Mouse (Mus musculus) embryonic stem cell, embryonic (primary cell): ENCODE data around the gene Rbbp6.

Source experiments
- CTCF ChIA-PET, 4 experiments: fragments of 300-600 bp in 2 of 4; fragments of 350-600 bp in 2 of 4; sonication (Branson Sonifier 250); formaldehyde crosslinking; loops; one replicate each; lab custom pipeline; 2022; ENCODE audit warnings: inconsistent platforms in 2 of 4; lab: Charles Lee
- POLR2A ChIA-PET, 4 experiments: fragments of 300-600 bp in 2 of 4; fragments of 350-600 bp in 2 of 4; sonication (Branson Sonifier 250); formaldehyde crosslinking; loops; one replicate each; lab custom pipeline; 2022; ENCODE audit warnings: antibody characterized with exemption in 4 of 4, inconsistent platforms in 1 of 4; lab: Charles Lee

Gene Rbbp6

DNA sequence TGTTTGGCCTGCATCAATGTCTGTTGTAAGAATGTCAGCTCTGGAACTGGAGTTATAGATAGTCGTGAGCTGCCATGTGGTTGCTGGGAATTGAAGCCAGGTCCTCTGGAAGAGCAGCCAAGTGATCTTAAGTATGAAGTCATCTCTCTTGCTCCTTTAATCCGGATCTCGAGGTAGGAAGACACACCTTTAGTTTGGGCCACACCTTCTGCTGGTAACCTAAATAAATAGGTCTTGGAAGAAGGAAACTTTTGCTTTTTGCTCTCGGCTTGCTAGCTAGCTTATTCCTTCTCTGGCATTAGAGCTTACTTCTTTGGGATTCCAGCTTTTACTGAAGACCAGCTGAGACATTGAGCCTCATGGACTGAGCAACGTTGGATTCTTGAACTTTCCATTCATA, at the start of gene Rbbp6:
Rbbp6 (plus strand) TSS at position 301 of the 400 bp plus-strand sequence.
- POLR2A ChIA-PET = interaction anchor here in 2 of 4 experiments (0.6 to 2.8 kb wide), 6 partner anchors 10 to 494 kb away, joined by 3 to 8 read pairs (median 4); no protein-coding TSS in a partner anchor
- CTCF ChIA-PET = interaction anchor here in 1 of 4 experiments (0.8 kb wide), 1 partner anchor 22 kb away, joined by 4 read pairs; no protein-coding TSS in a partner anchor

DNA sequence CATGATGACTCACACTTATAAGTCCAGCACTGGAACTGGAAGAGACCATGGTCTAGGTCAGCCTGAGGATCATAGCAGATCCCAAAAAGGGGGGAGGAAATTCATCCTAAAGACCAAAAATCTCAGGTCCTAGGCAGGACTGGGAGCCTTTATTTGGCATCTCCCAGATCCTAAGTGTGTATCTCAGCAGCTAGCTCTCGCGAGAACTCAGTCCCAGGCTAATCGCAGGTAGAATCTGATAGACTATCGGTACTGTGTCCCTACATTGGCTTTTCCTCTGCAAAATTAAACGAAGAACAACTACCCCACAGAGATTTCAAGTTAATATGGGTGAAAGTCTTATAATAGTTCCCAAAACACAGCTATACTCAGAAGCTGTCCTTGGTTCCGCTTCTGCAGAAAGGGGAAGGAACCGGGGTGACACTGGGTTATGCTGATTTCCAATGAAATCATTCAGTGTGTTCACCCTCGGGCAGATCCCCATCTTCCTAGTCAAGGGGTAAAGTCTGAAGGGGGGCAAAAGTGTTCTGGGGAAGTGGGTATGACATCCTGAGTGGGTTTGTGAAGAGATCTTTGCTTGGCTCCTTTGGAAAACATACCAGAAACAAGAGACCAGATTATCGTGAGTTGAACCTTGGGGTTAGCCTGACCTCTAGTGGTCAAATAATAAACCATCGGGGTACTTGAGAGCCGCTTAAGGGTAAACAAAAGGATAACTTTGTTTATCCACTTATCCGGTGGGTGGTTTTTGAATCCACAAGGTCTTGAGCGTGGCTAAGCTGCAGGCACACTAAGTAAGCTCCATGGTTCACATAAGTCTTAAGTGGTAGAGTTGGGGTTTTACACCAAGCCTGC, 45.5 kb upstream of the Rbbp6 start:
- ChIA-PET POLR2A (interaction anchor here in 2 of 4 experiments (0.6 to 2.4 kb wide), 5 partner anchors 10 to 457 kb away, joined by 3 to 8 read pairs (median 3); no protein-coding TSS in a partner anchor), CTCF (interaction anchor here (0.6 to 3.1 kb wide), 12 partner anchors 10 to 454 kb away, joined by 3 to 23 read pairs (median 6); partner anchors contain the start of gene Cacng3 (in 1 of the 4))

DNA sequence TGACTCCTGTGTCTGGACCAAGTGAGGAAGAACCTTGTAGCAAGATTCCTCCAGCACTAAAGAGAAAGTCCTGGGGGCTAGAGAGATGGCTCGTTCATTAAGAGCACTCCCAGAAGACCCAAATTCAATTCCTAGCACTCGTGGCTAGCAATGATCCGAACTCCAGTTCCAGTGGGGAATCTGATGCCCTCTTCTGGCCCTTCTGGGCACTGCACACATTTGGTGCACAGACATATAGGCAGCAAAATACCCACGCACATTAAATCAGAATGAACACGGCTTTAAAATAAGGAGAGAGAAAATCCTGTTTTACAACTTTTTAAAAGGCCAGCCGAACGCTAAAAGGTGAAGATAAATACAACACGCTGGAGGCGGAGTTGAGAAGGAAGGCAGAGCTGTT, 43.9 kb upstream of the Rbbp6 start:
- ChIA-PET POLR2A (no interaction called here), CTCF (interaction anchor here in 3 of 4 experiments (0.6 to 3.1 kb wide), 11 partner anchors 24 to 456 kb away, joined by 3 to 15 read pairs (median 4); no protein-coding TSS in a partner anchor)

DNA sequence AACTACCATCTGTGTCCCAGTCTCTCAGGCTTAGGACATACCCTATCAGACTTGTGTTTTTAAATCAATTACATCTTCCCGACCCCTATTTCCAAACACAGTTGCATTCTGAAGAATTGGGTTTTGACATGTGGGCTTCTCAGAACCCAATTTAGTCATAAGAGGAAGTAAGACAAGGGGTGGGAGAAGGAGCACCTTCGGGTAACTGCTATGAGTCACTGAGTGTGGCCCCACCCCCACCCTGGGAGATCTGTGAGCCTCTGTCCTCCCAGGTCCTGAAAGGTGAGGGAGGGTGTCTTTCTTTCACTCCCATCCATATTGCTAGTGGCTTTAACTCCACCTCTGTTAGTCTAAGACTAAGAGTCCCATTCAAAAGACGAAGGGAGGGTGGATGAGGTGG, 41.2 kb upstream of the Rbbp6 start:
- POLR2A ChIA-PET = no interaction called here

DNA sequence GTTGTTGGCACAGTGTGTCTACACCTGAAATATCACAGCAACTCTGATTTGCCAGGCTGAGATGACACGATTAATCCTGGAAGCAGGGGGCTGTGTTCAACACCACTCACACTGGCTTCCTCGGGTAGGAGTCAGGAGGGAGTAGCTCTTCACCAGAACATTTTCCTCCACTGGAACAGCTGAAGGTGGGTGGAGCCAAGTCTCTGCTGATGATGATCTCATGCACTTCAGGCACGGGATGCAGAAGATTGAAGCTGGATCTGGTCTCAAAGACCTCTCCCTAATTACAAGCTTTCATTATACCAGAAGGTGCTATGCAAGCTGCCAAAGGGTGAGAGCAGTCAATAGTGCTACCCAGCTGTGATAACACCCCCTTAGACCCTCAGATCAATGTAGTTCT, 35.0 kb upstream of the Rbbp6 start:
- CTCF ChIA-PET = interaction anchor here in 2 of 4 experiments (1.0 to 2.1 kb wide), 3 partner anchors 14 to 21 kb away, joined by 4 to 7 read pairs (median 6); no protein-coding TSS in a partner anchor
- POLR2A ChIA-PET = interaction anchor here in 1 of 4 experiments (1.2 kb wide), 1 partner anchor 11 kb away, joined by 3 read pairs; no protein-coding TSS in a partner anchor

More for the DNA sequence above, 41.2 kb upstream of the Rbbp6 start:
- CTCF ChIA-PET = no interaction called here

DNA sequence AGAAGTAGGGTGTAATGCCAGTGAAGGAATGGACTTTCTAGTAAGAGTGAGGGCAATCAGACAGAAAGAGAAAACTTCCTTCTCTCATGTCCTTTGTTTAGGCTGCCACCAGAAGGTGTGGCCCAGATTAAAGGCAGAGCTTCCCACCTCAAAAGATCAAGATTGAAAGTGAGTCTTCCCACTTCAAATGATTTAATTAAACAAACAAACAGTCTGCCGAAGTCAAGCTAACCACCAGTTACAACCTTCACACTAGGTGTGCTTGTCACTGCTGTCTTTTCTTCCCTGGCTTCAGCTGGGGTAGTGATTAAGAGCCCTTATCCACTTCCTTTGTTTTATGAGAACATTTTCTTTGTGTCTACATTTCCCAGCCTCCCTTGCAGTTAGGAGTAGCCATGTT, 33.3 kb upstream of the Rbbp6 start:
- CTCF ChIA-PET = interaction anchor here in 2 of 4 experiments (0.5 to 1.1 kb wide), 5 partner anchors 10 to 690 kb away, joined by 3 to 6 read pairs (median 3); no protein-coding TSS in a partner anchor
- POLR2A ChIA-PET = no interaction called here

DNA sequence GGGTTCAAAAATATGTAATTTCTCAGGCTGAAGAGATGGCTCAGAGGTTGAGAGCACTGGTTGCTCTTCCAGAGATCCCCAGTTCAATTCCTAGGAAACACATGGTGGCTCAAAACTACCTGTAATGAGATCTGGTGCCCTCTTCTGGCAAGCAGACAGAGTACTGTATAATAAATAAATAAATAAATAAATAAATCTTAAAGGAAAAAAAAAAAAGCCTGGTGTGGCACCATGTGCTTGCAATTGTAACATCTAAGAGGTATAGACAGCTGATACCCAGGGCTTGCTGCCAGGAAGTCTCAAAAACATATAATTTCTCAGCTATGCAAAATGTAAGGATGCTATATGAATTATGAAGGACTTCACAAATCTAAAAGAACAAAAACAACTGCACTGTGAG, 28.9 kb upstream of the Rbbp6 start:
- CTCF ChIA-PET = no interaction called here
- POLR2A ChIA-PET = no interaction called here

DNA sequence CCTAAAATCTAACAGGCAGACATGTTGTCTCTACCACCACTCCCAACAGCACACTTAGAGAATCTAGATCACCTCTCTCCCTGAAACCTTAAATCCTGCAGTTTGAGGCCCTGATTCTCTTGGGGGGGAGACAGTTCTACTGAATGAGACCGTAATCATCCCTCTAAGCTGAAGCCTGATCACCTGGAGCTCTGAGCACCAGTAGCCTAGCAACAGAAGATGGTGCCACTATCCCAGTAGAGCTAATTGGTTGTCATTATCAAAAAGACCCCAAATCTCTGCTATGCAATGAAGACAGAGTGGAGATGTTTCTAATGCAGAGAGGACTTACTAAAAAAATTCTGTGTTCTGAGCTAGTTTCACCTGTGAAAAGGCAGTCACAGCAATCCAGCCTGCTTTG, 27.3 kb upstream of the Rbbp6 start:
- ChIA-PET CTCF (interaction anchor here in 1 of 4 experiments (0.5 kb wide), 1 partner anchor 33 kb away, joined by 3 read pairs; no protein-coding TSS in a partner anchor), POLR2A (no interaction called here)

DNA sequence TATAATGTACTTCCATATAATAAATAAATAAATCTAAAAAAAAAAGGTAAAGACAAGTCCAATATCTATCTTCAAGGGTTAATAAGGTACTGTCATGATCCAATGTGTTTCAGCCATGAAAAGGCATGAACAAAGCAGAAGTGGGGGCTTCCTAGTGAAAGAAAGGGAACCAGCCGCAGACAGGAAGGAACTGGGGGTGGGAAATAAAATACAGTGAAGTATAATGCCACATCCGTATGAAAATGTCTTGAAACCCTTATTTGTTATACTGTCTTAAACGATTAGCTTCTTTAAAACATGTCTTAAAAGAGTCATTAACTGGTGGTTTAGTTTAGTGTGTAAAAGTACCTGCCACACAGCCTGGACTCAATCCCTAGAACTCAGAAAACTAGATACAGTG, 26.3 kb upstream of the Rbbp6 start:
- CTCF ChIA-PET = no interaction called here
- POLR2A ChIA-PET = interaction anchor here in 1 of 4 experiments (0.7 kb wide), 2 partner anchors 85 to 144 kb away, joined by 3 read pairs; no protein-coding TSS in a partner anchor

DNA sequence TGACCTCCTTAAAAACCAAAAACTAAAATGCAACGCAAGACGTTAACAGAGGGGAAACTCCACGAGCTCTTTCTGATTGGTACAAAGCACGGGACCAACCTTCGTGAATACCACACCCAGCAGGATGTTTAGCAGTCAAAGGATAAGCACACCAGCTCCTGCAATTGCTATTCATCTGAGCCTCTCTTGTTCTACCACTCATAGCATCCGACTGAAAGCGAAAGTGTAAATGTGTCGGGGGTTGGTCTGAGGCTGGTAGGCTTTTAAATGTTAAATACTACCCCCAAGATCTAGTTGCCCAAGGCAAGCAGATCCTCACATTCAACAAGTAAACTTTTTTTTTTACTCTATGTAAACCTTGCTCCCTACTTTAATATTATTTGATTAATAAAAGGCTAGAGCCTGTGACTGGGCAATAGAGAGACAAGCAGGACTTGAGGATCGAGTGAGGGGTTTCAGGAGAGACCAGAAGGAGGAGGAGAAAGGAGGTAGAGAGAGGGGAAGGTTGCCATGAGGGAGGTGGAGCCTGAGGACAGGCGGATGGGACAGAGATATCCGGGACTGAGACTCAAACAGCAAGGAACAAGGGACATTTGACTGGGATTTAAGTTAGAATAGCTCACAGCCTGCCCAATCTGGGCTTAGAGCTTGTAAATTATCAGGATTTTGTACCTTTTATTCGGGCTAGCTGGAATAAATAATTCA, 25.0 kb upstream of the Rbbp6 start:
- CTCF ChIA-PET = interaction anchor here in 2 of 4 experiments (0.6 to 0.7 kb wide), 2 partner anchors 9 to 40 kb away, joined by 3 to 4 read pairs; no protein-coding TSS in a partner anchor
- POLR2A ChIA-PET = interaction anchor here in 1 of 4 experiments (0.9 to 1.2 kb wide), 2 partner anchors 24 to 696 kb away, joined by 3 to 4 read pairs; no protein-coding TSS in a partner anchor

DNA sequence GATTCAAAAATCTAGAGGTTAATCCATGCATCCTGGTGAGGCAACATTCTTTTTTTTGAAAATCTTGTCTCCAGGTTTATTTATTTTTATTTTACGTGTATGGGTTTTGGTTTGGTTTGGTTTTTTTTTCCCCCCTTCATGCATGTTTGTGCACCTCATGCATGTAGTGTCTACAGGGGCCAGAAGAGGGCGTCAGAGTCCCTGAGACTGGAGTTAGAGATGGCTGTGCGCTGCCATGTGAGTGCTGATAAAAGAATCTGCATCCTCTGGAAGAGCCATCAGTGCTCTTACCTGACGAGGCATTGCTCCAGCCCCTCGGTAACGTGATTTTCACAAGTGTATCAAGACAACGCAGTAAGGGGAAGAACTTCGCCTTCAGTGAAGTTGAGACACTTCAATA, 23.4 kb upstream of the Rbbp6 start:
- POLR2A ChIA-PET = no interaction called here

DNA sequence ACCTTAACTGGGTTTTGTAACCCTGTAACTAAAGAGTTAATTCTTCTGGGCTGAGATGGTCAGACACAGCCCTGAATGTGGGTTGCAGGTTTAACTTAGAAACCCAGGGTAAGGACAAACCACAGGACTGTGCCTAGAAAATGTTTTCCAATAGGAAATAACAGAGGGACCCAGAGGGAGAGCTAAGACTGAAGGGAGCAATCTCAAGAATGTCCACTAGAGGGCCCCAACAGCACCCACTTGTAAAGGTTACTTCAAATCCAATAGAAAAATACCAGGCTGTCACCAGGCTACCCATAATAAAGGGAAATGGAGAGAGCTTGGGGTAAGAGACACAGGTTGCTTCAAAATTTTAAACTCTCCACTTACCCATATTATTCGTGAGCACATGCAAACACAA, 20.3 kb upstream of the Rbbp6 start:
- ChIA-PET CTCF (interaction anchor here (0.5 to 1.7 kb wide), 38 partner anchors 10 to 577 kb away, joined by 3 to 11 read pairs (median 4); no protein-coding TSS in a partner anchor), POLR2A (interaction anchor here in 3 of 4 experiments (0.7 to 1.1 kb wide), 4 partner anchors 10 to 611 kb away, joined by 3 to 5 read pairs (median 4); no protein-coding TSS in a partner anchor)

More for the DNA sequence above, 23.4 kb upstream of the Rbbp6 start:
- CTCF ChIA-PET = no interaction called here

DNA sequence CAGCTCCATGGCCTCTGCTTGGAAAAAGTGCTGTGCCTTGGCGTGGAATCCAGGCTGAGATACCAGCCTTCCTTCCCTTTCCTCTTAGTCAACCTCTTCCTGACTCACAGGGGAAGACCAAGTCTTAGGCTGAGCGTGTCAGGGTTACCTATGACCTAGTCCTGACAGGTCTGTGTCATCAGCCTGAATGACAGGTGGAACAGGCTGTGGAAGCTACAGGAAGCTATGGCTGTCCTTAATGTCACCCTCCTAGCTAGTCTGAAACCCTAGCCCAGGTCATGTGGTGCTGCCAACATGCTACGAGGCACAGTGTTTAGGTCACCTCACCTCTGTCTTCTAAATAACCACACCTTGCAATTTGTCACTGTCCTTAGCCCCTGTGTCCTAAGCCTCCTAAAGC, 16.2 kb upstream of the Rbbp6 start:
- ChIA-PET CTCF (interaction anchor here in 1 of 4 experiments (0.6 kb wide), 1 partner anchor 9 kb away, joined by 3 read pairs; no protein-coding TSS in a partner anchor), POLR2A (interaction anchor here in 1 of 4 experiments (0.8 to 0.9 kb wide), 2 partner anchors 22 to 82 kb away, joined by 5 to 6 read pairs; no protein-coding TSS in a partner anchor)

DNA sequence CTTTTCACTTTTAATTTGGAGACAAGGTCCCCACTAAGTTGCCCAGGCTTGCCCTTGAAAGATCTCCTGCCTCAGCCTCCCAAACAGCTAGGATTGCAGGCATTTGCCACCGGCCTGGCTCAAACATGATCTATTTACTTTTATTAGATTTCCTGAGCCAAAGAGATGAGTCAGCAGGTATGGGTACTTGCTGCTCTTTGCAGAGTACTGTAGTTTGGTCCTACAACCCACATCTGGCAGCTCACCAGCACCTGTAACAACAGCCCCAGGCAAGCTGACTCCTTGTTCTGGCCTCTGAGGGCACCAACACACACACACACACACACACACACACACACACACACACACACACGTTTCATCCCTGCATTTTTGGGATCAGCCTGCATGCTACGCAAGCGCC, 14.0 kb upstream of the Rbbp6 start:
- ChIA-PET POLR2A (interaction anchor here in 1 of 4 experiments (0.7 kb wide), 1 partner anchor 14 kb away, joined by 3 read pairs; the partner anchor contains the start of gene Rbbp6), CTCF (interaction anchor here in 1 of 4 experiments (0.6 to 0.7 kb wide), 2 partner anchors 506 to 810 kb away, joined by 4 to 14 read pairs; no protein-coding TSS in a partner anchor)

DNA sequence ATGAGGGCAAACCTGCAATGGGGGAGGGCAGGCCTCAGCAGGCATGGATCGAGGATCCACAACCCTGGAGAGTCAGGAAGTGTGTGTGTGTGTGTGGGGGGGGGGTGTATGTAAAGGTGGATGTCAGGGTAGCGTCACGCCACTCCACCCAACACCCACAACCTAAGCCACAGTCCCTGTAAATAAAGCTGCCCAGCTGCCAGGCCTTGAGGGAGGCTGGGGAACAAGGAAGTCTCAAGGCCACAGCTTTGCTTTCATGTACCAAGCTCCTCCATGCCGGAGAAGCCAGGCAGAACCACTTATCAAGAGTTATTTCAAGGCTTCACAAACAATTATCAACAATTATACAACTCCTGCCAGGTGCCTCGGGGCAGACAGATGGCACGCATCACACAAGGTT, 13.4 kb upstream of the Rbbp6 start:
- ChIA-PET CTCF (interaction anchor here in 1 of 4 experiments (0.7 kb wide), 1 partner anchor 810 kb away, joined by 14 read pairs; no protein-coding TSS in a partner anchor), POLR2A (interaction anchor here in 2 of 4 experiments (0.7 to 1.3 kb wide), 2 partner anchors 13 to 17 kb away, joined by 3 read pairs; partner anchors contain the start of gene Rbbp6 (in 1 of the 2))

DNA sequence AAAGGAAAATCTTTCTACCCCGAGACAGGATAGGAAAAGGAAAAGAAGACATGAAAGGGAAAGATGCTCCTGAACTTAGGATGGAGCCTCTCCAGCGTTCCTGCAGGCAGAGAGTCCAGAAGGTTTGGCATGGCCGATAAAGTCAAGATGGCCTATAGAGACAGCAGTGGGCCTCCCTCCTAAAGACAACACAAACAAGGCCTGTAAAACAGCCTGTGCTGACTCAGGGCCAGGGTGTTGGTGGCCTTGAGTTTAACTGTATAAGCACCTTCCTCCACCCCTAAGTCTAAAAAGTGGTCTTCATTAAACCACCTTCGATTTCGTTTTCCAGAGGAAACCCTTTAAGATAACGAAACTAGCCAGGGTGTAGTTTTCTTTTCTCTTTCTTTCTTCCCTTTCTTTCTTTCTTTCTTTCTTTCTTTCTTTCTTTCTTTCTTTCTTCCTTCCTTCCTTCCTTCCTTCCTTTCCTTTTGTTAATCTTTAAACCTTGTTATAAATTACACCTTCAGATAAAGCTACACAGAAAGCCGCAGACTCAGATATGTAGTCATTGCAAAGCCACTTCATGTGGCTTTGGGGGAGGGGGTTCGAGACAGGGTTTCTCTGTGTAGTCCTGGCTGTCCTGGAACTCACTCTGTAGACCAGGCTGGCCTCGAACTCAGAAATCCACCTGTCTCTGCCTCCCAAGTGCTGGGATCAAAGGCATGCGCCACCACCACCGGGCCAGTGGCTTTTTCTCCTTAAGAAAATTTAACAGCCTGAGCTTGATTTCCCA, 10.8 kb upstream of the Rbbp6 start:
- ChIA-PET POLR2A (interaction anchor here in 2 of 4 experiments (0.6 to 1.8 kb wide), 5 partner anchors 9 to 757 kb away, joined by 3 to 10 read pairs (median 4); partner anchors contain the start of gene Rbbp6 (in 1 of the 2)), CTCF (interaction anchor here in 2 of 4 experiments (1.0 to 2.2 kb wide), 2 partner anchors 9 to 10 kb away, joined by 4 to 9 read pairs; no protein-coding TSS in a partner anchor)
